Mouse (Mus musculus): Measurements from ENCODE around the gene Cpt1a. TPM values are rescaled to one million over a fixed set of nuclear protein-coding genes. Genes with fewer than 3 reads are reported as not detected.

Cpt1a gene
- total RNA-seq, 1 experiment from 2014 or later, result 52.3 TPM

DNA sequence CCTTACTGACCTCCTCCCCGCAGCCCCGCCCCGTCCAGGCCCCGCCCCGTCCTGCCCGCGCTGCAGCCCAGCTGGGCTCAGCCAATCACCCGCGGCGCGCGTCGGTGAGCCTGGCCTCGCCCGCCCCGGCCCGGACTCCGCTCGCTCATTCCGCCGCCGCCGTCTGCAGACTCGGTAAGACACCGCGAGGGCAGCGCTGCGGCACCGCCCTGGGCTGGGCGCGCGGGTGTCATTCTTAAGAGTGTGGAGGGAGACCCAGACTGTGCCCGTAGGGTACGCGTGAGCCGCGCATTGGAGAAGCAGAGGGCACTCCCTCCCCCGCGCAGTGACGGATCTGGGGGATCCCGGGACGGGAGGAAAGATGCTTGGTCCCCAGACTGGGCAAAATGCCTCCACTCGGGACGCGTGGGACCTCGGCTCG is 1.1 kb downstream of the Cpt1a start:
- peak; percentile 28 to 36 for ATAC-seq (replicated peaks in 1 of 2; ENCODE audit: insufficient read depth in 1 of 2, low FRiP score in 2 of 2, low TSS enrichment in 1 of 2, low read depth in 1 of 2, poor library complexity in 2 of 2, severe bottlenecking in 2 of 2)

DNA sequence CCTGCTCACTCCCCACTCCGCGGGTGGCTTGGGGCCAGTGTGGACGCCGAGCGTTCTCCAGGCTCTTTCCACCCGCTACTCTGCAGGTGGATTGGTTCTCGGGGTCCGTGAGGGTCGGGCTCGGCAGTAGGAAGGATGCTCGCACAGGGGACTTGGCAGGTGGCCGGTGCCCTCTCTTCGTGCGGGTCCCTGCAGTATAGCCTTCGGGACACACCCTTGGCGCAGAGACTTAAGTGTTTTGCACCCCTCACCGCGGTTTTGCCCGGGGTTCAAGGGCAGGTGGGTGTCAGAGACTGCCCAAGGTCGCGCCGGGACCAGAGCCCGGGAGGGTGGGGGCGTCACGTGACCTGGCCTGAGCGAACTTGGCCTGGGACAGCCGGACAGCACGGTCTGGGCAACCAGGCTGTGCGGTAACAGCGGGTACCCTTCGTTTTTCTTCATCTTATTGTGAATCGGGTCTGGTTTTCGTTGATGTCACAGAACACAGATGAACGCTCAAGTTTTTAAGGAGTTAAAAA is 1.7 kb downstream of the Cpt1a start:
- ATAC-seq (replicated peaks in 1 of 2; ENCODE audit: insufficient read depth in 1 of 2, low FRiP score in 2 of 2, low TSS enrichment in 1 of 2, low read depth in 1 of 2, poor library complexity in 2 of 2, severe bottlenecking in 2 of 2), result no peak; a peak in 1 of 4 replicates

DNA sequence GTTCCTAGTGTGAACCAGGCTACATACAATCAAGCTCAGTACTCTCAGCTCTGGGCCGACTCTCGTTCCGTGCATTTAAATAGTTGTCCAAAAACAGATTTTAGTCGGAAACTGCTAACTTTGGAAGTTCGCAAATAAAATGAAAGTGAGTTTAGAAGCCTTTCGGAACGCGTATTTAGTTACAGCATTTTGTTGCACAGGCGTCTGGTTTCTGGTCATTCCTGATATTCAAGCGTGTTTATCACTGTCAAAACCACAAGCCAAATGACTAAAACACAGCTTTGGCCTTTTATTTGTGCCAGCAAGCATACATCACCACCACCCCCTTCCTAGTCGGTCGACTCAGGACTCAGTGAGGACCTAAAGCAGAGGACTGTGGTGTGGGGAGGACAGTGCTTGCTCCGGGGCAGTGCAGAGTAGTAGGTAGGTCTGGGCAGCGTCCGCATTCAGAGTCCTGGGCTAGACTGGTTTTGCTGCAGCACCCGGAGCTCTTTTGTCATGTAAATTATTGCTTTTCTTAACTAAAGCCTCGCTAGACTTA is 2.2 kb downstream of the Cpt1a start:
- no peak for ATAC-seq (replicated peaks in 1 of 2; ENCODE audit: insufficient read depth in 1 of 2, low FRiP score in 2 of 2, low TSS enrichment in 1 of 2, low read depth in 1 of 2, poor library complexity in 2 of 2, severe bottlenecking in 2 of 2)

- ATAC-seq (replicated peaks in 1 of 2; ENCODE audit: insufficient read depth in 1 of 2, low FRiP score in 2 of 2, low TSS enrichment in 1 of 2, low read depth in 1 of 2, poor library complexity in 2 of 2, severe bottlenecking in 2 of 2), result peak; percentile 43 to 50
Measured at GRCm38 (mm10) chr19:3324931-3325711, 3.0 kb downstream of the Cpt1a start.

DNA sequence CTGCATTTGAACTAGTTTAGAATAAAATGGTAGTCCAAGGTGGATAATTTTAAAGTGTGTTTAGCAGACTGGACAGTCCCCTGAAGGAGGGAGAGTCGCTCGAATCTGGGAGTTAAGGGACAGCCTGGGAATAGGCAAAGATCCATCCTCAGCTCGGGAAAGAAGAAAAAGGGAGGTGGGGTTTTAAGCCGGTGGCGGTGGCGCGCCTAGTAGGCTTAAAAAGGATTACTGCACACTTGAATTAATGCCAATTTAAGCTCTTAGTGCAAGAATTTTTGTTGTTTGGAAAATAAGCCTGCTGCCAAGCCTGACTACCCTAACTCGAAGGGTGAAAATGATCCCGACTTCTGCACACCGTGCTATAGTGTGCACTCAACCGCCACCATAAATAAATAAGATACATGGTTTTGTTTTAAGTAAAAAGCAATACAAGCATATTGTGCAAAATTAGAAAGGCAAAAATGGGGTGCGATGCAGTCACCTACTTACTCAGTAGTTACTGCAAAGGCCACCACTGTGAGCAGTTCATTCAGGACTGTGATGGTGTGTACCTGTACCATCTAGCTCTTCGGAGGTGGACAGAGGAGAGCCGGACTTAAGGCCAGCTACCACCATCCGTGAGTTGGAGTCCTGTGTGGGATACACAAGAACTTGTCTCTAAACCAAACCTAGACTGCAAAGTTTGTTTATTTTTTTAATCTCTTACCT is 3.8 kb downstream of the Cpt1a start:
- ATAC-seq (replicated peaks in 1 of 2; ENCODE audit: insufficient read depth in 1 of 2, low FRiP score in 2 of 2, low TSS enrichment in 1 of 2, low read depth in 1 of 2, poor library complexity in 2 of 2, severe bottlenecking in 2 of 2), result no peak

DNA sequence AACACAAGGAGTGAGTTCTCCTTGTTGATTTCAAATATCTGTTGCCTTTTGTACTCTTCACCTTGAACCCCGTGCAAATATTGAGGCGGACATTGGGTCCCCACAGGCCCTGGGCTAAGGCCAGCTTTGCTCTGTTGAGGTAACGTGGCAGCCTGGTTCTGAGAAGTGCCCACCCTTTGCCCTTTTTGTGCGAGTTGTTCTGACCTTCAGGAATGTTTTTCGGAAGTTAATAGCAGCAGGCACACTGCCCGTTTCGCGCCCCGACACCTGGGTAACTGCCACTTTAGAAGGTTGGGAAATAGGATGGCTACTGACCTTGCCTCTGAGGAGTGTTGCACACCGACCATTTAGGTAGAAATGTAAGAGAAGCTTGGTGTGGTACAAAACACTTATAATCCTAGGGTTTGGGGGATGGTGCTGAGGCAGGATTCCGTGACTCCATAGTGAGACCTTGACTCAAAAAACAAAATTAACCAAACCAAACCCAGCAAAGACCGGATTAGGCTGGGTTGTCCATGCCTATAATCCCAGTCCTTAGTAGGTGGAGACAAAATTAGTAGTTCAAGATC is 4.4 kb downstream of the Cpt1a start:
- no peak for ATAC-seq (replicated peaks in 1 of 2; ENCODE audit: insufficient read depth in 1 of 2, low FRiP score in 2 of 2, low TSS enrichment in 1 of 2, low read depth in 1 of 2, poor library complexity in 2 of 2, severe bottlenecking in 2 of 2)

DNA sequence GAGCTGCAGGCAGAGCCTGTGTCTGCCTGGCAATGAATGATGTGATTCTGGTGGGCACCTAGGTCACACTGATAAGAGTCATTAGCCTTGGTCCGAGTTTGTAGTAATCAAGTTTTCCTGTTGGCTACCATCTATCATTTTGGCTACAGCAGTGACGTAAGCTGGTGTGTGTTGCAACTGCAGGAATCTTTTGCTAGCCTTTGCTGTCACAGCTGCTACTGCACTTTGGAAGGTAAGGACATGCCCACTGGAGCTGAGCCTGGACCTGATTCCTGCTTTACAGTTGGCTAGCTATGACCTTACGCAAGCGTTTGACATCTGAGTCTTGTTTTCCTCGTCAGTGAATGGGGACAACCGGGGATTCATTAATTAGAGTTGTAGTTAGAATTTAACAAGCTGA is 11.1 kb downstream of the Cpt1a start:
- no peak for ATAC-seq (replicated peaks in 1 of 2; ENCODE audit: insufficient read depth in 1 of 2, low FRiP score in 2 of 2, low TSS enrichment in 1 of 2, low read depth in 1 of 2, poor library complexity in 2 of 2, severe bottlenecking in 2 of 2)

GRCm38 (mm10) chr19:3333694-3334515 is 11.8 kb downstream of the Cpt1a start:
- ATAC-seq (replicated peaks in 1 of 2; ENCODE audit: insufficient read depth in 1 of 2, low FRiP score in 2 of 2, low TSS enrichment in 1 of 2, low read depth in 1 of 2, poor library complexity in 2 of 2, severe bottlenecking in 2 of 2), result no peak

DNA sequence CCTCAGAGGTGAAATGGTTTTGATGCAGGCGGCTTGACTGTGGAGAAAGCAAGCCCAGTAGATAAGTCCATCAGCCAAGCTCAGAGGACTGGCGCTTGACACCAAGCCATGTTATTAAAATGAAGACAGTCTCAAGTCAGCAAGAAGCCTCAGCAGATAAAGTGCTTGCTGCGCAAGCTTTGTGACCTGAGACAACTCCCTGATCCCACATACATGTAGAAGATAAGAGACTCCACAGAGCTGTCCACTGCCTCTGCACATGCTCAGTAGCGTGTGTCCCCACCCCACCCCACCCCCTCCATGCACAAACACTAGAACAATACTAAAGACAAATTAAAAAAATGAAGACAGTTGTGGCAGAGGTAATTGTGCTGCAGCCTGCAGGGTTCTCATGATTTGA is 12.4 kb downstream of the Cpt1a start:
- no peak; a peak in 1 of 4 replicates for ATAC-seq (replicated peaks in 1 of 2; ENCODE audit: insufficient read depth in 1 of 2, low FRiP score in 2 of 2, low TSS enrichment in 1 of 2, low read depth in 1 of 2, poor library complexity in 2 of 2, severe bottlenecking in 2 of 2)

- ATAC-seq (replicated peaks in 1 of 2; ENCODE audit: insufficient read depth in 1 of 2, low FRiP score in 2 of 2, low TSS enrichment in 1 of 2, low read depth in 1 of 2, poor library complexity in 2 of 2, severe bottlenecking in 2 of 2), result no peak
Measured at GRCm38 (mm10) chr19:3335917-3336316, 13.8 kb downstream of the Cpt1a start.

GRCm38 (mm10) chr19:3336485-3337255 is 14.5 kb downstream of the Cpt1a start:
- no peak for ATAC-seq (replicated peaks in 1 of 2; ENCODE audit: insufficient read depth in 1 of 2, low FRiP score in 2 of 2, low TSS enrichment in 1 of 2, low read depth in 1 of 2, poor library complexity in 2 of 2, severe bottlenecking in 2 of 2)

GRCm38 (mm10) chr19:3339187-3339586 is 17.1 kb downstream of the Cpt1a start:
- peak in 1 of 2 experiments; percentile 30; a peak in 1 of 4 replicates for ATAC-seq (replicated peaks in 1 of 2; ENCODE audit: insufficient read depth in 1 of 2, low FRiP score in 2 of 2, low TSS enrichment in 1 of 2, low read depth in 1 of 2, poor library complexity in 2 of 2, severe bottlenecking in 2 of 2)

DNA sequence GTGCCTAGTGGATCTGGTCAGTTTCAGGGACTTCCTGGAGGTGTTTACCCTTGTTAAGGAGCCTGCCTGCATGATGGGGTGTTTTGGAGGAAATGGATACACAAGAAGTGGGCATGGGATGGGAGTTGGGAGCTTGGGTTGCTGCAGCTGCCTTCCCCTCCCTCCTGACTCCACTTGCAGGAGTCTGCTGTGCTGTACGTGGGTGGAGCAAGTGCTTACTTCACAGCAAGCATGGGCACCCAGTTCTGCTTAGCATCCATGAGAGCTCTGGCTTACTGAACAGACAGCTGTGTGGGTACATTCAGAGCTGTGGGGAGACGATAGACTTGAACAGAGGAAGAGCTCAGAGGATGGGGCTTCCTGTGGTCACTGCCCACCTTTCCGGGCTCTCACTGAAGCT is 18.9 kb downstream of the Cpt1a start:
- 0 out of 4 replicates have a peak, but pooled peaks of 1 of the 2 experiments have one; percentile 18 for ATAC-seq (replicated peaks in 1 of 2; ENCODE audit: insufficient read depth in 1 of 2, low FRiP score in 2 of 2, low TSS enrichment in 1 of 2, low read depth in 1 of 2, poor library complexity in 2 of 2, severe bottlenecking in 2 of 2)

DNA sequence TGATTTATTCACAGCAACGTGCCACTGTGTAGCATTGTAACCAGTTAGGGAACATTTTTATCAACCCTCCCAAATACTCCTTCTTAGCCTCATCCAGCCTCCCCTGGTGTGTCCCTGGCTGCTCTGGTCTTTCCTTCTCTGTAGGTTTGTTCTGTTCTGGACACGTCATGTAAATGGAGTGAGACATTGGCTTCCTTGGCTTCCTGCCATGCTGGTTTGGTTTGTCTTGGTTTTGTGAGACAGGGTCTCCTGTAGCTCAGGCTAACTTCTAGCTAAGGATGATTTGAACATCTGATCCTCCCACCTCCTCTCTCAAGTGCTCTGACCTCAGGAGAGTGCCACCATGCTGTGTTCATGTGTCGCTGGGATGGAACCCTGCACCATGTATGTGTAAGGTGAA is 21.8 kb downstream of the Cpt1a start:
- no peak for ATAC-seq (replicated peaks in 1 of 2; ENCODE audit: insufficient read depth in 1 of 2, low FRiP score in 2 of 2, low TSS enrichment in 1 of 2, low read depth in 1 of 2, poor library complexity in 2 of 2, severe bottlenecking in 2 of 2)

GRCm38 (mm10) chr19:3344636-3345544 is 22.8 kb downstream of the Cpt1a start:
- no peak for ATAC-seq (replicated peaks in 1 of 2; ENCODE audit: insufficient read depth in 1 of 2, low FRiP score in 2 of 2, low TSS enrichment in 1 of 2, low read depth in 1 of 2, poor library complexity in 2 of 2, severe bottlenecking in 2 of 2)

GRCm38 (mm10) chr19:3347784-3348183 is 25.6 kb downstream of the Cpt1a start:
- ATAC-seq (replicated peaks in 1 of 2; ENCODE audit: insufficient read depth in 1 of 2, low FRiP score in 2 of 2, low TSS enrichment in 1 of 2, low read depth in 1 of 2, poor library complexity in 2 of 2, severe bottlenecking in 2 of 2), result no peak

Measured in hematopoietic stem cell, adult 5-6 weeks (primary cell).